Mouse (Mus musculus): ENCODE measurements around the gene Ccdc40. TPM values are rescaled to one million over a fixed set of nuclear protein-coding genes. Genes with fewer than 3 reads are reported as not detected.
A peak's percentile ranks its signal among the peaks of the same experiment; 100 is the strongest.

Gene Ccdc40
- total RNA-seq, 2 experiments from 2014 or later: 0.26 TPM; not detected in 1

DNA sequence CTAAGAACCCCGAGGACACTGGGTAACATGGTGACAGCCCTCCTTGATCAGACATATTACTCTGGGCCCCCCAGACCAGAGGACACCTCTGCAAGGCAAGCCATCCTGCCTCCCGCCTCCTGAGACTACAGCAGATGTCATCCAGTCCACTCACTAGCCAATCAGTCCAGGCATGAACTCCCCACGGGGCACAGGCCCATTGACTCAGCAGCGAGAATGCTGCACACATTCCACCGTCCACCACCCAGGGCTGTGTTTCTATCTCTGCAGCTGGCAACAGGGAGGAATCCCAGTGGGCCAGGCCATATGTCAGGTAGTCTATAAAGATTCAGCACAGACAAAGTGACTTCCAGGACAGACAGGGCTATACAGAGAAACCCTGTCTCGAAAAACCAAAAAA is 20.4 kb upstream of the Ccdc40 start:
- no peak for DNase-seq (ENCODE audit: low spot score)

DNA sequence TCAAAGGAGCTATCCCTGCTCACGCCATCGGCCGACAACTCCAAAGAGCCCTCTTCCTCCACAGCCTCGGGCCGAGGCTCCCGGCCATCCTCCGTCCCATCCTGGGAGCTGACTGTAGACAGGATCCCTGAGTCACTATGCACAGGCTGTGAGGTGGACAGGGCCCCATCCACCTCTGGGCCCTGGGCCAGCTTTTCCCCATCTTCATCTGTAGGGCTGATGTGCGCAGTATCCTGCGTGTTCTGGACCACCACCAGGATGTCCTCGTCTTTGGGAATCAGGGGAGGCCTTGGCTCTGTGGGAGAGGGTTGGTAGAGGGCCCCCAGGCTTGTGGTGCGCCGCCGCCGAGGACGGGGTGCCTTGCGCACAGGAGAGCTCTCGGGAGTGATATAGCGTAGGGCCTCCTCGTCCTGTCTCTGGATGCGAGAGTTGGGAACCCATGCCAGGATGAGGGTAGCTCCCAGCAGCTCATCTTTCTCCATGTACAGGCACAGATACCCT is 19.5 kb upstream of the Ccdc40 start:
- DNase-seq (ENCODE audit: low spot score): no peak

DNA sequence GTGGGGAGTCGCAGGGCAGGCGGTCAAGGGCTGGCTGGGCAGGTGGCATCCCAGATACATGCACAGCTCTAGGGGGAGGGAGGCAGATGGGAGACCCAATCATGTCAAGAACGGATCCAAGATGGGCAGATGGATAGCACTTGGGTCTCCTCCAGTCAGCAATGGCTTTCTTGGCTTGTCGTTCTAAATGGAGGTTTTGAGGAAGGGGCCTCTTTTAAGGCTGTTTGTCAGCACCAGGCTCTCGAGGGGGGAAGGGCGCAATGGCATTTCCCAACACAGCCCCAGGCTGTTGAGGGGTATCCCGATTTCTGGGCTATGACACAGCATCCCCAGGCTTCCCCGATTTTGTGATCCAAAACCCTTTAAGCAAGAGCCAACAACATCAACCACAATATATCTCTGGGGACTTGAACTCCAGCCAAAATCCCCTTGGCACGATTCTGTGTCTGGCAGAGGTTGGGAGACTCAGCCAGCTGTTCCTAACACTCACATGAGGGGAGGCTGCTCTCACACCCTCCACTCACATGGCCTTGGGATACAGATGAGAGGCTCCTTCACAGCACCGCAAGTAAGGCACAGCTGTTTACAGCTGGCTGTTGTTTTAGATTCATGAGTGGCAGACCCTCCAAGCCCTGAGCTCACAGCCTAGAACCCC is 18.9 kb upstream of the Ccdc40 start:
- DNase-seq (ENCODE audit: low spot score): peak; percentile 69

DNA sequence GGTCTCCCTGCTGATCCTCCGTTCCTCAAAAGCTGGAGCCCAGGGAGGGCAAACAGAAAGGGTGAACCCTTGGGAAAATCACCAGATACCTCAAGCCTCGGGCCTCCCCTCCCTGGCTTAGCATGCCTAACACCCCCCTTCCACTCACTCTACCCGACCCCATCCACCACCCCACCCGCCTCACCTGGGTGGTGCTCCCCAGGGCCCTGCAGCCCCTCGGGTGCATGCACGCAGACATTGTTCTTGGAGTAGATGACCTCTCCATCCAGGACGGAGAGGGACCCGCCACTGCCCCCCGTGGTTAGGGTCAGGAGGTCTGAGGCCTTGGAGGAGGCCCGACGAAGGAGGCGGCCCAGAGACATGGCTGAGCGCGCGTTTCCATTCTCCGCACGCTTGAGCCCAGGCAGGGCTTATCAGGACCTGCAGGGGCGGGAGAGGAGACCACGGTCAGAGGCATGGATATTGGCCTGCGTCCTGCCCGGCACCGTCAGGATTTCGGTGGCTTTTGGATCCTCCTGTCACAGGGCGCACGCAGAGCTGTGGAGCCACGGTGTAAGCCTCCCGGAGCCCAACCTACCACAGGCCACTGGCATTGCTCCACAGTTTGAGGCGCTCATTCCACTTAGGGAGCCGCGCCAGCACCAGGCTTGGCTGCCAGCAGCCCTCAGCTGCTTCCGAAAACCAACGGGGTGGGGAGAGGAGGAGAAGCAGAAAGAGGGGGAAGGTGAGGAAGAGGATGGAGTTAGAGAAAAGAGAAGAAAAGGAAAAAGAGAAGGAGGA is 17.9 kb upstream of the Ccdc40 start:
- DNase-seq (ENCODE audit: low spot score): peak; percentile 87

DNA sequence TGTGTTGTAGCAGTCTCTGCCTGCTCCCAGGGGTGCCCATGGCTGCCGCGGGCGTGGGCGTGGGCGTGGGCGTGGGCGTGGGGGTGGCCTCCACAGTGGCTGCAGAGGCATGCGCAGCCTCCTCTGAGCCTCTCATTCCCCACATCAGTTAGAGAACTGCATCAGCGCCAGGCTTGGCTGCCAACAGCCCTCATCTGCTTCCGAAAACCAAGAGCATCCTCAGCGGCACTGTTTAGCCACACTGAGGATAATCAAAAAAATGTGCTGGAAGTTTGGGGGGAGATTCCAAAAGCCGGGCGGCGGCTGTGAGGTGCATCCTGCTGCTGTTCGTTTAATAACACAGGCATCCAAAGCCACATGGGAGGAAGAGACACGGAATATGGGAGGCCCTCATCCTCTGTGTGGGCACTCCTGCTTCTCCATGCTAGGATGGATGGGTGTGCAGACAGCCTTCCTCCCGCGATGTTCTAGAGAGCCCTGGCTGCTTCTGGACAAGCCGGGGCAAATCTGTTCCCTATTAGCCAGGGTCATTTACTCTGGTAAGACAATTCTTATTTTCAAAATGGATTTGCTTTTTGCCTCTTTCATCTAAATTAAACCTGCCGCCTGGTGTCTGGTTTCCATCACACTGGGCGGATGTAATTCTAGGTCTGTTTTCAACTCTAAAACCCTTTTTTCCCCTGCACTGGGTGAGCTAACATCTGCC is 16.6 kb upstream of the Ccdc40 start:
- DNase-seq (ENCODE audit: low spot score): no peak

DNA sequence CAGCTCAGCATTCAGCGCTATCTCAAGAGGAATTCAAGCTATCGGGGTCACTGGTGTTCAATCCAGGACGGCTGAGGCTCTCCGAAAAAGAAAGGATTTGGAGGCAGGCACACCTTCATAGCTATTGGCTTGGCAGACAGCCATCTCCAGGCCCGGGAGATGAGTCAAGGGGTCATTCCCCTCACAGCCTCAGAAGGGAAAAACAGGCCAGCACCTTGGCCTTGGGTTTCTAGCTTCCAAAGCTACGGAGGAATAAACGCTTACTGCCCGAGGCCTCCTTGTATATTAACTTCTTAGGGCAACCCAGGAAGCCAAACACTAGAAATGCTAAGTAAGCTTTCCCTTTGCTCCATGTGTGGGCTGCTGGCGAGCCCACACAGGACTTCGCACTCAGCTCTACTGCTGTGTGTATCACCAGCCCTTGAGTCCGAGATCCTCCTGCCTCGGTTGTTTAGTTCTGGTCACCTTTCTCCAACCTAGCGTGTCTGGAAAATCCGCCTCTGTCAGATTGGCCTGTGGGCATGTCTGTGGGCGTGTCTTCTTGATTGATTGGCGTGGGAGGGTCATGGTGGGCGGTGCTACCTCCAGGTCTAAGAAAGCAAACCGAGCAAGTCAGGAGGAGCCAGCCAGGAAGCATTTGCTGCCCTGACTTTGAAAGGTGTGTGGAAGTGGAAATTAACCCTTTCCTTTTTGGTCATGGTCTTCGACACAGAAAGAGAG is 15.0 kb upstream of the Ccdc40 start:
- no peak for DNase-seq (ENCODE audit: low spot score)

DNA sequence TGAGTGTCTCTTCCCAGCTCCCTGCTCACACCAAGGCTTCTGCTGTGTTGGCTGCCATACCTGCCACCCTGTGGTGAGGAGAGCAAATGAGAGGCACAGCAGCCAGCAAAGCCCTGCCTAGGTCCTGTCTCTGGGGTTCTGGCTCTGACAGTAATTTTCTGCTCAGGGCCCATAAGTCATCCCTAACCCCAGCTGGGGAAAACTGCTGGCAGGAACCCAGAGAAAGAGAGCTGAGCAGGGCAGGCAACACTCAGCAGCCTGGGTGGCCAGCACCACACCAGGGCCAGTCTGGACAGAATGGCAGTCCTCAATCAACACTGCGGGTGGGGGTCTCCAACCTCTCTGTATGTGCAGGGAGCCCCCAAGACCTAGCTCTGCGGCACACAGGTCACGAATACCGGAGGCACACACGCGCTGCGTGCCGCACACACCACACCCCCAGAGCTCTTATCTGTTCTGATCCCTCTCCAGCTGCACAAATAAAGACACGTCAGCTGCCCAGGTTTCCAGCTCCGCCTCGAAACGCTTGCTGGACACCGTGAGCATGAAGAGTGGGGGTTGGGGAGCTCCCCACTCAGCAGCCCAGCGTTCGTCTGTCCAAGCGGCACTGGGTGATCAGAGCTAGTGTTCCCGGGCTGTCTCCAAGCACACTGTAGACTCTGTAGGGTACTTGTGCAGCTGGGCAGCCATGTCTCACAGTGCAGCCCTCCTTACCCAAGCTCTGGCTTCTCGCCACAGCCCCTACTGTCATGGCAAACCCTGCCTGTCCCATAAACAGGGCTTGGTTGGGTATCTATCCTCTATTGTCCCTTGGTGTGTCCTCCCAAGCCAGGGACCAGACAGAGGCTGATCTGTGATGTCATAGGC is 13.1 kb upstream of the Ccdc40 start:
- DNase-seq (ENCODE audit: low spot score): peak; percentile 61

DNA sequence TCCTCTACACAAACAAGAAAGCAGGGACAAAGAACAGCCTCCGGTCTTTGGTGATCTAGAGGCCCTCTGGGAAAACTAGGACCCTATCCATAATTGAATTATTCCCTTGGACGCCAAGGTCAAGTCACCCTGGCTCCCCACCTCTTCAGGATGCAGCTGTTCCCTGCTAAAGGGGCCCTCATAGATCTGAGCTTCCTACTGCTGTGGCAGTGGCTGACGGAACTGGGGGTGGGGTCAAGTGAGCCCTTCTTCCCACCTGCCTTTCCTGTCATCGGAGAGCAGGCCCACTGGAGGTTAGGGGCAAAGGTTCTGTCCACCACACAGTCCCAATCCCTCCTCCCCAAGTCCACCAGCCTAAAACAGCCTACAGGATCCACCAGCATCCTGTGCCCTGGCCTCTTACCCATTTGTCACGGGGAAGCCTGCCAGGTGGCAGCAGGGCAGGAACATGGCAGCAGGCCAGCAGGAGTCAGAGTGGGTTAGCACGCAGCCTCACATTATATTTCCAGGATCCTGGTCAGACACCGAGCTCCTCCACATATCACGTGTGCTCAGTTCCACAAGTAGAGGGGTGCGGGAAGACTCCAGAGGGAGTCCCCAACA is 12.4 kb upstream of the Ccdc40 start:
- peak; percentile 78 for DNase-seq (ENCODE audit: low spot score)

DNA sequence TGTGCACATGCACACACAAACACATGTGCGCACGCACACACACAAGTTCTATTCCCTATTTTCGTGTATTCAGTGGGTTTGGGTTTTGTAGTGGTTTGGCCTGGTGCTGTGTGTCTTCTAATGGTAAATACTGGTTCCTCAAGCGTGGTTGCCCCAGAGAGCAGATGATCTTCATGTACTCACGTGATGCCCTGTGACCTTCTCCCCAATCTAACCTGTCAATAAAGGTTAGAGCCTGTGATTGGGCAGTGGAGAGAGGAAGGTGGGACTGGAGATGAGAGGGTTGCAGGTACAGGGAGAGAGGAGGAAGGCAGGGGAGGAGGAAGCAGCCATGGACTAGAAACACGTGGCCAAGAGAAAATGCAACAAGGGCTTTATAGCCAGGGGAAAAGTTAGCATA is 10.5 kb upstream of the Ccdc40 start:
- no peak for DNase-seq (ENCODE audit: low spot score)

DNA sequence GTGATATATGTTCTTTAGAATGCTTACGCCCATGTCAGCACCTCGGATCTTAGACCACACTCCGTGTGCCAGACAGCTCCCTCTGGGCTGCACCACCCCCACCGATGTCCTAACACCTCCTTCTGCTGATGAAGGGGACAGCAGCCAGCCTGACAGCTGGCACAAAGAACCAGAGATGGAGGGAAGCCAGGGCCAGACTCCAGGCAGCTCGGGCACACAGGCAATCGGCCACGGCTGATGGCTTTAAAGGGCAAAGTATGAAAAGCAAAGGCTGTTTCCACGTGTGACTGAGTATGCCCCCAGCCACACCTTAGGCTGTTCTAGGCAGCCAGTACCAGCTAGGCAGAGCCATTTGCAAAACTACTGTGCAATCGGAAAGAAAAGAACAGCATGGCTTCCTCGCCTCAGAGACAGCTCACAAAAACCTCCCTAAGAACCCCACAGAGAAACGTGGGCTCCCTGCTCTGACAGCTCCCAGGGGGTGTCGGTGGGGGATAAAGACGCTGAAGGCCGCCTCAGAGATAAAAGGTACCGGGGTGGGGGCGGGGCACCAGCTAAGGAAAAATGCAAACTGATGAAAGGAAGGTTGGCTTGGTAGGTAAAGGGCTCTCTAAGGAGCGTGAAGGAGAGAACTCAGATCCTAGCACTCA is 8.4 kb upstream of the Ccdc40 start:
- peak; percentile 86 for DNase-seq (ENCODE audit: low spot score)

DNA sequence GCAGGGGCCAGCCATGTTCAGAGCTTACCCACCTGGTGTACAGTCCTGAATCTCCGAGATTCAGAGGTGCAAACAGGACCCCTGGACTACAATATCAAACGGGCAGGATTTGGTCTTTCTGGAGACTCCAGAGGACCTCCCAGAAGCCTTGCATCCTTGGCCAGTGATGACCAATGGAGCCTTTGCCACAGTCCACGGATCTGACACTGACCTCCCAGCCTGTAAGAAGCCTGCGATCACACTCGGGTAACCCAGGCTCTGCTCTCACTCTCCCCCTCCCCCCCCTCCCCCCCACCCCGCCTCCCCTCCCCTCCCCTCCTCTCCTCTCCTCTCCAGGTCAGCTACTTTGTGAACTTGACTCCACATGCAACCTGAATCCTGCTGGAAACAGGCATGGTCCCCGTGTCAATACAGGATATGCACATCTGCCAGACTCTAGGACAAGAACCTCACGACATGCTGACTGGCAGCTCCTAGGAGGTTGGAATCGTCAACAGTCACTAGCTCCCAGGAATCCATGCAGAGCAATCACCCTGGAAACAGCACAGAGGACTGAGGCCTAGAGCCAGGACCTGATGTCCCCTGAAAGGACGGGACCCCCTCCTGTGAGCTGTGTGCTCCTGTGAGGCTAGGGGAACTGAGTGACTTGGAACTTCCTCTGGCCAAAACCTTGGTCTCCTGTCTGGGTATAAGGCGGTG is 6.4 kb upstream of the Ccdc40 start:
- peak; percentile 69 for DNase-seq (ENCODE audit: low spot score)

DNA sequence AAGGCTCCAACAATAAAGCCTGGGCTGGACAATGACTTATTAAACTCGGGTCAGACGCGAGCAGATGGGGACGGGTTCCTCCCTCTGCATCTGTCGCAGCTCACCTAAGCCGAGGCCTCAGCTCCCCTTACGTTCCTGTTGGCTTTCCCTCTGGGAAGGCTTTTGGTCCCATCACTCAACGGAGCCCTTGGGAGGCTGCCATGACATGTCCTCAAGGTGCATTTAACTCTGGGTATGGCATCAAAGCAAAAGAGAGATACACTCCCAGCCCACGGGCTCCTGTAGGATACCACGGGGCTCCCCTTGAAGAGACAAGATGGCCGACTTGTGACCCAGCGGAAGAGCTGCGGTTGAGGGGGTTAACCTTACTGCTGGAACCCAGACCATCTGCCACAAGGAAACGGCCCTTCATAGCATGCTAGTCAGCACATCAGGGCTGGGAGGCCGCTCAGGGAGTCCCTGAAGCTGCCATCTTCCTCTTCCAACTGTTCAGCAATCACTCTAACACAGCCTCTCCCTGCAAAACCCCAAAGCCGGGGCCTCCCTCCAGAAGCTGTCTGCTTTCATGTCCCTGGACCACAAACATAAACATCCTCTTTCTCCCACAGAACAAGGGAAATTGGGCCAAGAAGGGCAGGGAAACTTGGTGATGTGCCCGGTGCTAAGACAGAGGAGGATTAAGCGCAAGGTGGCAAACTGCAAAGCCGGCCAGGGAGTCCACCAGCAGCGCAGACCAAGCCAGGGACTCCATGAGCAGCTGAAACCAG is 5.1 kb upstream of the Ccdc40 start:
- no peak for DNase-seq (ENCODE audit: low spot score)

DNA sequence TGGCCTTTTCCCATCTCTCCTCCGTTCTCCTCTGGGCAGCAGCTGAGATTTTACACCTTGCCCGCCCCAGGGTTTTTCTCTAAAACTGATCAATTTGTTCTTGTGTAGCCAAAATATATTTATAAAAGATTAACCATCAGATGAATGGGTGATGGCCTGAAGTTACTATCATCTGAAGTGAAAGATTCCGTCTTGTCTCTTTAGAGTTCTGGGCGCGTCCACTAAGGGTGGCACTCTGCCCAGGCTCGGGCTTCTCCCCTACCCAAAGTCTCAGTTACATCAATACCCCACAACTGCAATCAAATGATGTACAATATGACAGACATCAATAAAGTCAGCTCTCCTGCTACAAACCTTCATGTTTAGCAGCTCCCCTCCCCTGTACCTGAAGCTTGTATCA is 3.4 kb upstream of the Ccdc40 start:
- no peak for DNase-seq (ENCODE audit: low spot score)

DNA sequence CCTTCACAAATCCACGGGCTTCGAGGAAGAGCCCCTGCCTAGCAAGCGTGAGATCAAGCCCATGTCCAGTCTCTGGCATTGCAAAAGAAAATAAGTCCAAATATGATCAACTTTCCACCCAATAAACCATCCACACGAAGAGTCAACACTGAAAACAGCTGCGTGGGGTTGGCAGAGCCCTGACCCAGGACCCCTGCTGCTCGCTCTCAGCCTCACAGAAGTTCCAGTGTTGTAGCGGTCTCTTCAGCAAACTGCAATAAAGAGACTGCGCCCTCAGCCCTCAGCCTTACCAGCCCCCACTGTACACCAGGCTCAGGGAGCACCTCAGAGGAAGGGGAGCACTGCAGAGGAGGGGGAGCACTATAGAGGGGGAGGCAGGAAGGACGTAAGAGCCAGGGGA is 2.7 kb upstream of the Ccdc40 start:
- DNase-seq (ENCODE audit: low spot score): no peak

DNA sequence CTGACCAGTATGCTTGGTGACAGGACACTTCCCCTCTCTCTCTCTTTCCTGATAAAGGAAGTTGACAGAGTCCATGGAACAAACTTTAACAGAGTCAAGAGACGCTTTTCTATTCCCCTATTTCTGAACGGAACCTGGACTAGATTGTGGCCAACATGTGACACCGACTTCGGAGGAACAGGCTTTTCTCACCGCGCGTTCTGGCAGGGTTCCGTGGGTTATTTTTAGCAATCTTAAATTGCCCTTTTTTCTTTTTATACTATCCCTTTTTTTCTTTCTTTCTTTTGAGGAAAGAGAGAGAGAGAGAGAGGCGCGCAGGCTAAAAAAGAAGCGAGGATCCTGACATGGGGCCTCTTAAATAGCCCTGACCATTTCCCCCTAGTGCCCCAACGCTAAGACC is 781 bp upstream of the Ccdc40 start:
- DNase-seq (ENCODE audit: low spot score): no peak

DNA sequence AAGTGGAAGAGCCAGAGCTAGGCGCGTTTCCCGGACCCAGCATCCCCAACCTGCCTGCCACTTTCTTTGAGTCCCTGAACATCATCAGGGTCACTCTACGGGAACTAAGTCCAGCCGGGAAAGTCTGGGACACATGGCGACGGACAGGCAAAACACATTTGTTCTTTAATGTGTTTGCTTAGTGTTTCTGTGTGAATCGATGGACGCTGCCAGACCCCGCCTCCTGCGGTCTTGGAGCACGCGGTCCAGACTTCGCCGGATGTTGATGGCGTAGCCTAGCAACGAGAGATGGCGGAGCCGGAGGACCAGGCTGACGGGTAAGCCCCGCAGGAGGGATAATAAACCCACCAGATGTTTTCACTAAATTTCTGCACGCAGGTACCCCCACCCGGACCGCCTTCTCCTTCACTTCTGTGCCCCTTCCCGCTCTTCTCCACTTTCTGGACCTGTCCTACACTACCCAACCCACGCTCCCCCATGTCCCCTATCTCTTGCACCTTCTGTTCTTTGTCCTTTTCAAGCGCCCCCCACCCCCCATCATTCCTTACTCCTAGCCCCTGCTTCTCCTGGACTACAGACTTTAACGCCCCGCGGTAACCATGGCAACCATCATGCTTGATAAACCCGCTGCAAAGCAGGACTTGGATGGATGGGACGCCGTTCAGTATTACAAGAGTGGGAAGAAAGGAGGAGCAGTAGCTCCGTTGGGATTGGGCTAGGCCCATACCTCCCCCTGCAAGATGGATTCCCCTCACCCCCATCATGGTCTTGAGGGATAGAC is 664 bp downstream of the Ccdc40 start:
- DNase-seq (ENCODE audit: low spot score): peak; percentile 72

DNA sequence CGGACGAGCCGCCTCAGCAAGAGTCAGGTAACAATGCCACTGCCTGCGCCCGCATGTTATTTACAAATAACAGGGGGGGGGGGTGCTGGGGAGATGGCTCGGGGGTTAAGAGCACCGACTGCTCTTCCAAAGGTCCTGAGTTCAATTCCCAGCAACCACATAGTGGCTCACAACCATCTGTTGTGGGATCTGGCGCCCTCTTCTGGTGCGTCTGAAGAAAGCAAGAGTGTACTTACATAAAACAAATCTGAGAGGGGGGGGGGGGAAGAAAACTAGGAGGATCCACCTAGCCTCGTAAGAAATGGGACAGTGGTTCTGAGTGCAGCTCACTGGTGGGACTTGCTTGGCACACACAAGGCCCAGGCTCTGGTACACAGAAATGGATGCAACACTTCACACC is 6.4 kb downstream of the Ccdc40 start:
- DNase-seq (ENCODE audit: low spot score): no peak

DNA sequence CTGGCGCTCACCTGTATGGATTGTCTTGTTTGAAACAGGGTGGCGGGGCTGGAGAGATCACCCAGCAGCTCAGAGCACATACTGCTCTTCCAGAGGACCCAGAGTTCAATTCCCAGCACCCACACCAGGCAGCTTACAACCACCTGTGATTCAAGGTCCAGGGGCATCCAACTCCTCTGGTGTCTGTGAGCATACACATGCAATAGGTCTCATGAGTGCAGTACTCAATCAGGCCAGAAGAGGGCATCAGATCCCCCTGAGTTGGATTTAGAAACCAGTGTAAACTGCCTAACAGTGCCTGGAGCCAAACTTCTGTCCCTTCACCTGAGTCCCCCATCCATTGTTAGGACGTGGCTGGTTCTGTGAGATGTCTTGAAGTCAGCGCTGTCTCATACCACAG is 7.2 kb downstream of the Ccdc40 start:
- DNase-seq (ENCODE audit: low spot score): peak; percentile 51

Data from gastrocnemius, adult 18-20 months (tissue).